Mouse (Mus musculus) stomach, postnatal 0 days (tissue): ENCODE measurements at regions not wholly inside any gene's neighbourhood (a gene's known extent, or its start where the extent isn't known, plus 50 kb on each side); places are given as distances from the start of the nearest gene placed in this dataset.
"Not testable (repeated sequence)": the region's sequence is repeated elsewhere in the genome, so short reads cannot be mapped to it uniquely, and the experiment has no call there.

Experiments used
- ATAC-seq: fragments of 200-750 bp; cut with Nextera tagmentation; 2 replicates; pipeline ENCODE4 v1.8.0; 2017; ENCODE audit not compliant: low FRiP score, low TSS enrichment
- DNase-seq: peaks from one replicate; pipeline ENCODE4 v3.0.0-alpha.2; 2016; ENCODE audit warnings: low spot score
- H3K27ac ChIP-seq: fragments of 300-500 bp; sonication (generic); replicated peaks from 2 replicates; pipeline ENCODE4 v1.5.1; 2014; ENCODE audit warnings: mild to moderate bottlenecking, control low read depth
- H3K27me3 ChIP-seq: fragments of 300-500 bp; sonication (generic); 2 replicates; pipeline ENCODE4 v1.6.1; 2014; ENCODE audit warnings: low read length; ENCODE audit not compliant: control insufficient read depth, insufficient read depth
- H3K36me3 ChIP-seq: fragments of 300-500 bp; sonication (generic); 2 replicates; pipeline ENCODE4 v1.6.1; 2014; ENCODE audit warnings: low read length, mixed read lengths; ENCODE audit not compliant: control insufficient read depth, insufficient read depth
- H3K4me1 ChIP-seq: fragments of 300-500 bp; sonication (generic); replicated peaks from 2 replicates; pipeline ENCODE4 v1.6.1; 2014; ENCODE audit warnings: antibody characterized with exemption; ENCODE audit not compliant: control insufficient read depth, insufficient read depth
- H3K4me2 ChIP-seq: fragments of 300-500 bp; sonication (generic); replicated peaks from 2 replicates; pipeline ENCODE4 v1.6.1; 2014; ENCODE audit warnings: low read depth, mild to moderate bottlenecking, control low read depth, moderate library complexity
- H3K4me3 ChIP-seq: fragments of 300-500 bp; sonication (generic); 2 replicates; pipeline ENCODE4 v1.5.1; 2014; ENCODE audit warnings: low read depth, low read length, control low read depth
- H3K9ac ChIP-seq: fragments of 300-500 bp; sonication (generic); 2 replicates; pipeline ENCODE4 v1.6.1; 2014; ENCODE audit warnings: mild to moderate bottlenecking, low read length, control low read depth, mixed read lengths
- H3K9me3 ChIP-seq: fragments of 300-500 bp; sonication (generic); 2 replicates; pipeline ENCODE4 v1.6.1; 2016; ENCODE audit warnings: low read length; ENCODE audit not compliant: control insufficient read depth
- CTCF ChIP-seq: IDR thresholded peaks from 2 replicates; pipeline ENCODE4 v1.5.1; 2016; ENCODE audit warnings: antibody characterized with exemption, low read depth, mild to moderate bottlenecking, moderate library complexity
- EP300 ChIP-seq: optimal IDR thresholded peaks from 2 replicates; pipeline ENCODE3; 2016; ENCODE audit warnings: antibody characterized with exemption
- WGBS: fragments of 180-500 bp; shearing (Covaris S2); extraction: QIAGEN DNeasy Blood & Tissue Kit; methylation state at CpG from one replicate; pipeline ENCODE4 v1.1.7; 2014; 5-methylcytosine and 5-hydroxymethylcytosine counted together

DNA sequence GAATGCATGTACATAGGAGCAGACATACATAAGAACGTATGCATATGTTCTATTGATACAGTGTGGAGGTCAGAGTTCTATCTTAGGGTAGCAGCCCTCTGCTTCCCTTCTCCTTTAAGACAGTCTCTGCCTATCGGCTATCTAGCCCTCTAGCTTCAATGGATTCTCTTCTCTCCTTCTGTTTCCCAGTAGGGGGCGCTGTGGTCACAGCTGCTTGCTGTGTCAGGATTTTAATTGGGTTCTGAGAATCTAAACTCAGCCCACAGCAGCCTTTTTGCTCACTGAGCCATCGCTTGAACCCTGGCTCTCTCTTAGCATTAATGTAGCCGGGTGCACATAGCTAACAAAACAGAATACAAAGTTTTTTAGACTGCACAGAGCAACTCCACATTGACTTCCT, 88.8 kb upstream of the Ttc29 start:
- no peak for ATAC-seq
- H3K9ac ChIP-seq = no peak overlapping the region
- H3K4me2 ChIP-seq = no peak overlapping the region
- DNase-seq = peak; percentile 31
- no peaks in the 10 kb centered on the region for H3K36me3 ChIP-seq
- H3K27ac ChIP-seq = no peak overlapping the region
- TF ChIP-seq EP300 = no peak
- TF ChIP-seq CTCF = peak; percentile 72
- no peaks in the 10 kb centered on the region for H3K4me1 ChIP-seq
- whole genome bisulfite sequencing = 51% methylated on average over 5 of the region's 5 CpGs
- no peaks in the 10 kb centered on the region for H3K9me3 ChIP-seq
- no peaks in the 10 kb centered on the region for H3K27me3 ChIP-seq
- no peak overlapping the region for H3K4me3 ChIP-seq

DNA sequence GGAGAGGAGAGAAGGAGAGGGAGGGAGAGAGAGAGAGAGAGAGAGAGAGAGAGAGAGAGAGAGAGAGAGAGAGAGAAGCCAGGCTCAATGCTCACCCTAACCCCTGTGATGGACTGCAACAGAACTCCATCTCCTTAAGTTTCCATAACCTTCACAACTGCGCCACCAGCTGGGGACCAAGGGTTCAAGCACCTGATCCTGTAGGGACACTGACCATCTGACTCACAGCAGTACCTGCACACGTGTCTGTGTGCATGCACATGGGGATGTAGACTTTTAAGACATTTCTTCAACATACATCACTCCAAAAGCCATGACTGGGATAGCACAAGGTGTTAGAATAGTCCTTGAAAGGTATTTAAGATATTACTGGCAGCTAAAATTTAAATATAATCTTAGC, 85.2 kb upstream of the Ttc29 start:
- Histone ChIP-seq H3K4me2 (no peak overlapping the region), H3K9me3 (no peaks in the 10 kb centered on the region), H3K9ac (no peak overlapping the region), H3K36me3 (no peaks in the 10 kb centered on the region), H3K27me3 (no peaks in the 10 kb centered on the region), H3K27ac (no peak overlapping the region), H3K4me1 (no peaks in the 10 kb centered on the region), H3K4me3 (no peak overlapping the region)
- WGBS = 16% methylated on average over 2 of the region's 2 CpGs
- ATAC-seq (0 out of 2 replicates have a peak, but pooled peaks have one; percentile 47), DNase-seq (peak; percentile 62)
- no peak for TF ChIP-seq EP300
- peak; percentile 76 for TF ChIP-seq CTCF

DNA sequence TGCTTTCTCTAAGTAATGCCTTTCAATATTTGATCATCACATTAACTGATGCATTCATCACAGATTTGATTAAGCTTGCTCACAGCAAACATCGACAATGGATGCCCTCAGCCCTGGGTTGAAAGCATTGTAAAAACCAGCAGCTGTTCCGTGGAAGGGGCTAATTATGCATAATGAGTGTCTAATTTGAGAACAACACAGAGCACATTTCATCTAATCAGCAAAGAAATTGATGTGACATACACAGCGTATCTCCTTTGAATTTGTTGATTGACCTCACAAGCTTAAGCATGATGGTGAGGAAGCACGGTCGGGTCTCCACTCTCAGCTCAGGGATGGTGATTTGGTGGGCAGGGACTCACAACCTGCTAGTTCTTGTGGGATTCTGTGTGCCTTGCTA, 84.0 kb upstream of the Ttc29 start:
- Histone ChIP-seq H3K36me3 (no peaks in the 10 kb centered on the region), H3K4me3 (no peak overlapping the region), H3K4me1 (no peaks in the 10 kb centered on the region), H3K9me3 (no peaks in the 10 kb centered on the region), H3K27me3 (no peaks in the 10 kb centered on the region), H3K4me2 (no peak overlapping the region), H3K27ac (no peak overlapping the region), H3K9ac (no peak overlapping the region)
- DNase-seq (no peak), ATAC-seq (no peak)
- WGBS = 77% methylated on average over 5 of the region's 5 CpGs
- TF ChIP-seq CTCF (no peak), EP300 (no peak)

- H3K9ac ChIP-seq, DNase-seq, H3K36me3 ChIP-seq, H3K4me1 ChIP-seq, H3K27me3 ChIP-seq, H3K9me3 ChIP-seq, H3K4me3 ChIP-seq, H3K27ac ChIP-seq, ATAC-seq: not testable (repeated sequence)
- 53% methylated on average over 10 of the region's 15 CpGs for WGBS
- 0 out of 2 replicates have a peak overlapping the region, but pooled peaks have one; percentile 20 for H3K4me2 ChIP-seq
These were observed 73.6 kb upstream of the Ttc29 start for GRCm38 (mm10) chr8:78139514-78139913.

GRCm38 (mm10) chr8:78147170-78147569, 65.9 kb upstream of the Ttc29 start:
- DNase-seq = no peak
- WGBS = 84% methylated on average over 5 of the region's 6 CpGs
- no peaks in the 10 kb centered on the region for H3K4me1 ChIP-seq
- no peak for ATAC-seq
- no peak for TF ChIP-seq CTCF
- no peak for TF ChIP-seq EP300
- H3K36me3 ChIP-seq = no peaks in the 10 kb centered on the region
- H3K4me3 ChIP-seq = no peak overlapping the region
- no peaks in the 10 kb centered on the region for H3K9me3 ChIP-seq
- H3K27me3 ChIP-seq = no peaks in the 10 kb centered on the region
- no peak overlapping the region for H3K27ac ChIP-seq
- no peak overlapping the region for H3K4me2 ChIP-seq
- no peak overlapping the region for H3K9ac ChIP-seq

DNA sequence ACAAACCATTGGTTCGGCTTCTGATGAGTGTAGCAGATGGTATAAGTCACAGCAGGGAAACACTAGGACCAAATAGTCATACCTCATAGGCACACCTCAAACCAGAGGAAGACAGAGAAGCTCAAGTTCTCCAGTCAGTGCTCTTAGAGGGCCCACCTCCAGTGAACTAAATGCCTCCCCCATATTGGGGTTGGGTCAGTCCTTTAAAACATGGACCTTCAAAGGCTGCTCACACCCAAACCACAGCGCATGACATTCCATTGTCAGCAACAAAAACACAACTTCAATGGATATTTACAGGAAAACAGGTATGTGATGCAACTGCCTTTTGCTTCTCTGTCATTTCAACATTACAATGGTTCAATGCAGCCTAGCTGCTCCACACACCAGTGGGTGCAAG, 65.1 kb upstream of the Ttc29 start:
- Histone ChIP-seq H3K36me3 (no peaks in the 10 kb centered on the region), H3K4me3 (no peak overlapping the region), H3K9ac (no peak overlapping the region), H3K27me3 (no peaks in the 10 kb centered on the region), H3K9me3 (no peaks in the 10 kb centered on the region), H3K4me1 (no peaks in the 10 kb centered on the region), H3K4me2 (no peak overlapping the region), H3K27ac (no peak overlapping the region)
- TF ChIP-seq EP300 = no peak
- TF ChIP-seq CTCF = no peak
- ATAC-seq (no peak), DNase-seq (no peak)
- WGBS = 94% methylated on average over 2 of the region's 2 CpGs
